Mouse (Mus musculus) erythroblast, embryonic 14.5 days (primary cell): Measurements from ENCODE around the gene Col7a1.

Experiments used
- GATA1 ChIP-seq: IDR thresholded peaks from 2 replicates; pipeline ENCODE4 v1.6.1; 2012; ENCODE audit warnings: low read length, inconsistent platforms, mixed read lengths
- TAL1 ChIP-seq: IDR thresholded peaks from 3 replicates; pipeline ENCODE4 v1.6.1; 2012; ENCODE audit warnings: low read length, inconsistent platforms, mixed read lengths

DNA sequence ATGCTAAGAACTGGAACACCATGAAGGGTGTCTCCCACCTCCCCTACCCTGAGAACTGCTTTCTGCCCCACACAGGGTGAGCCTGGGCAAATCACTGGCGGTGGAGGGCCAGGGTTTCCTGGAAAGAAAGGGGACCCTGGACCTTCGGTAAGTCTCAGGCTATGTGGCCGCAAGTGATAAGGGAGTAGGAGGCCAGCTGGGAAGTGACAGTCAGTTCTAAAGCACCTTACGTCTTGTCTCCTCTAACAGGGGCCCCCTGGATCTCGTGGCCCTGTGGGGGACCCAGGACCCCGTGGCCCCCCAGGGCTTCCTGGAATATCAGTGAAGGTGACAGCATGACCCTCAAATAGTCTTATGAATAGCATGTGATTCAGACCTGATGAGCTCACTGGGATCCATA lies 11.0 kb downstream of the Col7a1 start:
- no peak for TF ChIP-seq GATA1
- no peak for TF ChIP-seq TAL1
